Mouse (Mus musculus) stomach, postnatal 0 days (tissue): ENCODE measurements at regions not wholly inside any gene's neighbourhood (a gene's known extent, or its start where the extent isn't known, plus 50 kb on each side); places are given as distances from the start of the nearest gene placed in this dataset.

Source experiments
- CTCF ChIP-seq: IDR thresholded peaks from 2 replicates; pipeline ENCODE4 v1.5.1; 2016; ENCODE audit warnings: antibody characterized with exemption, low read depth, mild to moderate bottlenecking, moderate library complexity
- EP300 ChIP-seq: optimal IDR thresholded peaks from 2 replicates; pipeline ENCODE3; 2016; ENCODE audit warnings: antibody characterized with exemption

- no peak for TF ChIP-seq EP300
- TF ChIP-seq CTCF = no peak
Measured at GRCm38 (mm10) chr13:19975621-19976020, 114.8 kb upstream of the Elmo1 start.
